Mouse (Mus musculus): ENCODE data around the gene Myo19.

Gene Myo19

DNA sequence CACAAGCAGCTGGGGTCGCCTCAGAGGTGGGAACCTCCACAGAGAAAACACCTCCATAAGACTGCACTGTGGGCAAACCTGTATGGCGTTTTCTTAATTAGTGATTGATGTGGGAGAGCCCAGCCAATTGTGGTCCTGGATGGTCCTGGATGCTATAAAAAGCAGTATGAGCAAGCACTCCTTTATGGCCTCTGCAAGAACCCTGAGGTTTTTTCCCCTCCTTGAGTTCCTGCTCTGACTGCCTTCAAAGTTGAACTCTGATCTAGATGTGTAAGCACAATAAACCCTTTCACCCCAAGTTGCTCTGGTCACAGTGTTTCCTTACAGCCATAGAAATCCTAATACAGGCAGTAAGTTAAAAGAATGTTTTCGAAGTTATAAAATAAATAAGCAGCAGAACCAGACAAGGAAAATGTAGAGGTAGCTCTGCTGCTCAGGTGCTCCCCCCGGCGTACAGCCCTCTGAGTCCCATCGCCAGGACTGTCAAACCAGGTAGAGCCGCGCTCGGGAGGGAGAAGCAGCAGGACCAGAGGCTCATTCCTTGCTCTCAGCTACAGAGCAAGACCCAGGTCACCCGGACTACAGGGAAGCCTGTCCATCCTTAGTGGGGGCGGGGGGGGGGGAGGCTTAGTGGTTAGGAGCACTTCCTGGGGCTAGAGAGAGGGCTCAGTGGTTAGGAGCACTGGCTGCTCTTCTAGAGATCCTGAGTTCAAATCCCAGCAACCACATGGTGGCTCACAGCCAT is 7.0 kb downstream of the Myo19 start:
- DNase-seq (ENCODE audit: low spot score), result no peak

DNA sequence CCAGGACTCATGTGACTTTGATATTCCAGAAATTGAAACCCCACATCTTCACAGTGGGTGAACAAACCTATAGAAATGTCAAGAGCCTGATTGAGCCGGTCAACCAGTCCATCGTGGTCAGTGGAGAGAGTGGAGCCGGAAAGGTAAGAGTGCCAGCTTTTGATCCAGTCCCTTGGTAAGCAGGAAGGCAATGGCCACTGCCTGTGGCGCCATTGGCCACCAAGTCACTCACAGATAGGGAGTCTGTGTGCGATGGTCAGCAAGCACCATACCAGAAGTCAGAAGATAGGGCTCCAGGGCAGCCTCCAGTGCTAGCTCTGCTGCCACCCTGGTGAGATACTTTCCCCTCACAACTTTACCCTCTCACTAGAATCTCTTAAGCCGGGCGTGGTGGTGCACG is 8.1 kb downstream of the Myo19 start:
- no peak for DNase-seq (ENCODE audit: low spot score)

- no peak for DNase-seq (ENCODE audit: low spot score)
Measured at GRCm38 (mm10) chr11:84889492-84889891, 9.5 kb downstream of the Myo19 start.

DNA sequence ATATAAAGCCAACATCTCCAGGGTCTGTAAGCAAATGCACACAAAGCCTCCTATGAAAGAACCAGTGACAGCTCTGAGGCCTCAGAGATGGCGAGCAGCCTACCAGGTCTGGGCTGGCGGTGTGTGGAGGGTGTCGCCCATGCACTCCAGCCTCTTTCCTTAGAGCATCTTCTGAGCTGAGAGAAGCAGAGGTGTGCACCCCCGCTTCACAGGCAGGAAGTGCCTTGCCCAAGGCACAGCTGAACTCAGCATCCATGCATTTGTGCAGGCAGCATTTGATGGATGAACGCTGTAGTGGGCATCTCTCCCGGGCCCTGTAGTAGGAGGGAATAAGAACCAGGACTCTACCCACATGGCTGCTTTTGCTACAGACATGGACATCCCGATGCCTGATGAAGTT is 11.8 kb downstream of the Myo19 start:
- DNase-seq (ENCODE audit: low spot score), result no peak

DNA sequence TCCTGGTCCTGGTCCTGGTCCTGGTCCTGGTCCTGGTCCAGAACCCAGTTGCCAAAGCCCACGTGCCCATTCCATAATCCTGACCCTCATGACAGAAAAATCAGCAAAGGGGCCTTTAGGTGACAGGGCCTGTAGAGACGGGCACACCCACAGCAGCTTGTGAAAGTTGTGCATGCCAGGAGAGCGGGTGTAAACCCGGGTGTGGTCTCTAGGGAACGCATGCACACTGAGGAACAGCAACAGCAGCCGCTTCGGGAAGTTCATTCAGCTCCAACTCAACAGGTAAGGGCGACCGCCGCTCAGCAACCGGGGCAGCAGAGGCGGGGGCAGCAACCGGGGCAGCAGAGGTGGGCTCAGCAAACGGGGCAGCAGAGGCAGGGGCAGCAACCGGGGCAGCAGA is 13.2 kb downstream of the Myo19 start:
- DNase-seq (ENCODE audit: low spot score), result no peak

- DNase-seq (ENCODE audit: low spot score), result no peak
Measured at GRCm38 (mm10) chr11:84904597-84905144, 24.7 kb downstream of the Myo19 start.

DNA sequence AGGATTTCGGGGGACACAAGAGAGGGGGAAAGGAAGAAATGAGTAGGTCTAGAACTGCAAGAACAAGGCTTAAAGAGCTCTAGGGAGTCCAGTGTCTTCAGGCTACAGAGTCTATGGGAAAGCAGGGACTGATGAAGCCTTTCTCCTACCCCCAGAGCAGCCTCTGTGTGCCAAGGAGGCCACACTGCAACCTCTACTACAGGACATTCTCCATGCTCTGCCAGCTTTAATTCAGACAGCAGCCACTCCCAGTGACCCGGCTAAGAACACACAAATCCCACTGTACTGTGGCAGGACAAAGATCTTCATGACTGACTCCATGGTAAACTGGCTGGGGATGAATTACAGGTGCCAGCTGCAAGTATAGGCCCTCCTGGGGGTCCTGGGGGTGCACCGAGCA is 27.1 kb downstream of the Myo19 start:
- DNase-seq (ENCODE audit: low spot score), result no peak

DNA sequence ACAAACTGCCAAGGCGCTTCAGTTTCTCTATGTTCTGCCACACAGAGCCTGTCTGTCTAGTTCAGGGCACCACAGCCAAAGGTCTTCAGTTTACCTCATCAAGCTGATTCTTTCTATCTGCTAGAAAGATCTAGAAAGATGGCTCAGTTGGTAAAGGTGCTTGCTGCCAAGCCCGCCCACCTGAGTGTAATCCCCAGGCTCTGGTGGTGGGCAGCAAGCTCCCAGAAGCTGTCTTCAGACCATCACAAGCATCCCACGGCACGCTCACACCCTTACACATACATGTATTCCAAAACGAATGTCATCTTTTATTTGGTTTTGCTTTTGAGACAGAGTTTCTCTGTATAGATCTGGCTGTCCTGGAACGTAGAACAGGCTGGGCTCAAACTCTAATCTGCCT is 28.5 kb downstream of the Myo19 start:
- DNase-seq (ENCODE audit: low spot score), result no peak

DNA sequence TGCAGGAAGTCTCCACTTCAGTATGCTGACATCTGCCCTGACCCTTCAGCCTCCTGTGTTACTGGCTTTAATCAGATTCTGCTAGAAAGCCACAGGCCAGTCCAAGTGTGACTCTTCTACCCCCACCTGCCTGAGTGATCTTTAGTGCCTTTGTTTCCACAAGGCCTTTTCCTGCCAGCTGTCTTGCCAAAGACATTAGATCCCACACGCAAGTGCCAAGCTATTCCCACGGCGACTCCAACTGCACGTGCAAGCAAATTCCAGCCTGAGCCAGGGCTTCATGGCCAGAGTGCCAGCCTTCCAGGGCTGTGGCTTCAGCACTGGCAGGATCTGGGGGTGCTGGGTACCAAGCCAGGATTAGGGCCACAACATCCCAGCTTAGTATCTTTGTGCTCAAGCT is 30.5 kb downstream of the Myo19 start:
- no peak for DNase-seq (ENCODE audit: low spot score)

DNA sequence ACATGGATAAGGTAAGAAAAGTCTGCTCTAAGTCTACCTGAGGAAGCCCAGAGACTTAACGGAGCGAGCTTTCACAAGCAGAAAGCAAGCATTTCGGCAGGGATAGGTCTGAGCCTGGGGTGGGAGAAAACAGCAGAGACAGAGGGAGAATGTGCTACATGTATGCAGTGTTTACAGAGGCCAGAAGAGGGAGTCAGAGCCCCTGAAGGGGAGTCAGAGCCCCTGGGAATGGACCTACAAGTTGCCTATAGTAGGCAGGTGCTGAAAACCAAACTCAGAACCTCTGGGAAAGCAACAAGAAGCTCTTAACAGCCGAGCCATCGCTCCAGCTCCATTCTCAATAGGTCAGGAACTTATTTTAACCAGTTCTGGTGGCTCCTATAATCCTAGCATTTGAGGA is 34.7 kb downstream of the Myo19 start:
- no peak for DNase-seq (ENCODE audit: low spot score)

GRCm38 (mm10) chr11:84916053-84916702 is 36.2 kb downstream of the Myo19 start, which contains the start of gene Znhit3:
TSS of gene Znhit3 (minus strand) at chr11:84916366.
- DNase-seq (ENCODE audit: low spot score), result peak; percentile 96

- DNase-seq (ENCODE audit: low spot score), result no peak
Measured at GRCm38 (mm10) chr11:84916703-84917300, 36.9 kb downstream of the Myo19 start.

DNA sequence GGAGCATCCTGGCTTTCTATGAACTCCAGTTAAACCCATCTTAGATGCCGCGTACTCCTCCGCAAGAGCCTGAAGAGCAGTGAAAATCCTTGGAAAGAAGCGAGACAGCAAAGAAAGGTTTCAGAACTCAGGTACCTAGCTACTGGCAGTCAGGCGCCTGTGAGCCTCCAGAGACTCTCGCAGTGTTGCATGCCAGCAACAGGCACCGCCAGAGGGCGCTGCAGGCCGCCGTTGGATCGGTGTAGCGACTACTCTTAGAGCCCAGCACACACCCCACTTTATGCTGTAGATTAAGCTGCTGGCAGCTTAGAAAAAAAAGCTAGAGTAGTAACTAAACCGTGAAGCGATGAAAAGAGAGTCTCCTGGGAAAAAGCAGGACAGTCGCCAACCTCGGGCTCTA is 38.5 kb downstream of the Myo19 start:
- DNase-seq (ENCODE audit: low spot score), result peak; percentile 93

GRCm38 (mm10) chr11:84919276-84919675 is 39.3 kb downstream of the Myo19 start:
- peak; percentile 45 for DNase-seq (ENCODE audit: low spot score)

GRCm38 (mm10) chr11:84919951-84920350 is 40.0 kb downstream of the Myo19 start:
- DNase-seq (ENCODE audit: low spot score), result no peak

GRCm38 (mm10) chr11:84920981-84921380 is 41.0 kb downstream of the Myo19 start:
- no peak for DNase-seq (ENCODE audit: low spot score)

DNA sequence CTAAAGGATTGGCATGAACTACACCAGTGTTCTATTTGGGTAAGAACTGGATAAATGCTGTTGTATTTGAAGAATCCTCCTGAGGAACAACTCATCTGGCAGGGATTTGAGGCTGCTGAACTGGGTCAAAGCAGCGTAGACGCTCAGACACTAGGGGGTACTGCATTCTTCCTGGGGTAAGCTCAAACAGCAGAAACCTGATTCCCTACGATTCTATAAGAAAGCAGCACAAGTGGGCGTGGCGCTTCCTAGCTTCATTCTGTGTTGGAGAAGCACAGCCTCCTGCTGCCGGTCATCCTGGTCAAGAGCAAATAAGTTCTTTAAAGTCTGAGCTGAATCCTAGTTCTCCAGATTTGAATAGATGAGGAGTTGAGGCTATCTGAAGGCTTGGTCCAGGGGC is 52.3 kb downstream of the Myo19 start:
- peak; percentile 64 for DNase-seq (ENCODE audit: low spot score)

- no peak for DNase-seq (ENCODE audit: low spot score)
Measured at GRCm38 (mm10) chr11:84939508-84940053, 59.6 kb downstream of the Myo19 start.

GRCm38 (mm10) chr11:84940140-84940539 is 60.2 kb downstream of the Myo19 start:
- DNase-seq (ENCODE audit: low spot score), result no peak

GRCm38 (mm10) chr11:84943948-84944347 is 64.0 kb downstream of the Myo19 start:
- peak; percentile 93 for DNase-seq (ENCODE audit: low spot score)

GRCm38 (mm10) chr11:84944639-84945435 is 64.9 kb downstream of the Myo19 start:
- peak; percentile 63 for DNase-seq (ENCODE audit: low spot score)

DNA sequence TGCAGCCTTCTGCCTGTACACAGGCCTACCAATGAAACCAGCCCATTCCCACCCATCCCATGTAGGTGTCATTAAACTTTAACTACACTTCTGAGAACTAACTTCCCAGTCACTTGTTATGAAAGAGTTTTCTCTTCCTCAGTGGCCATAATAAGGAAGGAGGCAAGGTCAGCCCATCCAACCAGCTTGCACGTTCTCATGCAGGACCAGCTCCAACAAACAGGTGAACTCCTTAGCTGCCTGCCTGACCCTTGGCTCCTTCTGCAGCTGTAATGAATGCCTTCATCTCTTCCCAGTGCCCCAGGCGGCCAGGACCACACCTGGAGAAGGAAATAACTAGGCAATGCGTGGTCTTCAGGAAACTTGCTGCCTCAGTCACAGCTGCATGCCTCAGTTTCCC is 65.9 kb downstream of the Myo19 start:
- DNase-seq (ENCODE audit: low spot score), result no peak

Data from embryo, embryonic 10 days (tissue).